Mouse (Mus musculus) lung, embryonic 16.5 days (tissue): ENCODE data around the gene Mars. TPM values are rescaled to one million over a fixed set of nuclear protein-coding genes. Genes with fewer than 3 reads are reported as not detected.

Experiments used
- ATAC-seq: fragments of 200-750 bp; cut with Nextera tagmentation; 2 replicates; pipeline ENCODE4 v1.8.0; 2017; ENCODE audit warnings: low read depth, mild to moderate bottlenecking, moderate library complexity
- H3K27ac ChIP-seq: fragments of 300-500 bp; sonication (generic); 2 replicates; pipeline ENCODE4 v1.5.1; 2014; ENCODE audit warnings: mild to moderate bottlenecking, control low read depth, low read length
- H3K27me3 ChIP-seq: fragments of 300-500 bp; sonication (generic); 2 replicates; pipeline ENCODE4 v1.6.1; 2014; ENCODE audit warnings: low read depth, low read length, mixed read lengths; ENCODE audit not compliant: control insufficient read depth, insufficient read depth
- H3K36me3 ChIP-seq: fragments of 300-500 bp; sonication (generic); 2 replicates; pipeline ENCODE4 v1.6.1; 2014; ENCODE audit warnings: low read length; ENCODE audit not compliant: control insufficient read depth, insufficient read depth
- H3K4me1 ChIP-seq: fragments of 300-500 bp; sonication (generic); replicated peaks from 2 replicates; pipeline ENCODE4 v1.6.1; 2014; ENCODE audit warnings: low read length, mixed read lengths; ENCODE audit not compliant: control insufficient read depth, insufficient read depth
- H3K4me2 ChIP-seq: fragments of 300-500 bp; sonication (generic); 2 replicates; pipeline ENCODE4 v1.6.1; 2014; ENCODE audit warnings: low read depth, low read length, control low read depth
- H3K4me3 ChIP-seq: fragments of 300-500 bp; sonication (generic); 2 replicates; pipeline ENCODE4 v1.5.1; 2014; ENCODE audit warnings: mild to moderate bottlenecking, low read length, control low read depth
- H3K9ac ChIP-seq: fragments of 300-500 bp; sonication (generic); 2 replicates; pipeline ENCODE4 v1.6.1; 2014; ENCODE audit warnings: low read length, control low read depth
- H3K9me3 ChIP-seq: fragments of 300-500 bp; sonication (generic); 2 replicates; pipeline ENCODE4 v1.6.1; 2016; ENCODE audit warnings: low read length; ENCODE audit not compliant: control insufficient read depth
- WGBS: fragments of 180-500 bp; shearing (Covaris S2); extraction: QIAGEN DNeasy Blood & Tissue Kit; methylation state at CpG from one replicate; pipeline ENCODE4 v1.1.7; 2014; 5-methylcytosine and 5-hydroxymethylcytosine counted together
- polyA plus RNA-seq: library from polyadenylated mRNA; unstranded; fragments of >200 nt; fragmentation: Nextera tagmentation; extraction: Ambion mirVana; gene quantifications from 2 replicates; pipeline ENCODE4 v1.2.1, GENCODE M21; 2015

Gene Mars
- polyA plus RNA-seq, 1 experiment from 2014 or later = 93.9 TPM

GRCm38 (mm10) chr10:127287271-127287935 lies 24.2 kb downstream of the Mars start:
- H3K27ac ChIP-seq = peak overlapping the region; percentile 100
- 63% methylated on average over 15 of the region's 15 CpGs for WGBS
- no peaks in the 10 kb centered on the region for H3K9me3 ChIP-seq
- H3K9ac ChIP-seq = peak overlapping the region; percentile 86
- H3K4me1 ChIP-seq = peaks cover 31% of the 10 kb centered on the region
- no peaks in the 10 kb centered on the region for H3K27me3 ChIP-seq
- ATAC-seq = no peak
- H3K4me3 ChIP-seq = peak overlapping the region; percentile 84
- H3K4me2 ChIP-seq = peak overlapping the region; percentile 91
- H3K36me3 ChIP-seq = peaks cover 34% of the 10 kb centered on the region

DNA sequence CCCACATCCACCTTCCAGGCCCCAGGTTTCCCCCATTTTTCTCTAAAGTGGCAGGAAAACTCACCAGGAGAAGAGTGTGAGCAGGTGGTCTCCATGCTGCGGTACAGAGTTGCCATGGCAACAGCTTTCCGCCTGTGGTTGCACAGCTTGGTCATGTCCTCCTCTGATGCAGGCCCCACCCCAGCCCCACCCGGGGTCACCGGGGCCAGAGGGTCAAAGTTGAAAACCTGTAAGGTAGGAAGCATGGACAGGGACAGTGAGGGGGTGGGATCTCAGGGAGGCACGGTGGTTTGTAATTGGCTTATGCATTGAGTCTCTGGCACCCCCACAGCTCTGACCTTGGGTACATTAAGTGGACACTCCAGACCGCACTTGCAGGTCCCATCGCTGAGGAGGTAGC lies 24.9 kb downstream of the Mars start:
- no peak overlapping the region for H3K4me2 ChIP-seq
- no peak overlapping the region for H3K4me3 ChIP-seq
- H3K36me3 ChIP-seq = peaks cover 39% of the 10 kb centered on the region
- H3K9ac ChIP-seq = no peak overlapping the region; the same call in 1 of the 2 replicates
- WGBS = 48% methylated on average over 7 of the region's 7 CpGs
- peaks cover 25% of the 10 kb centered on the region for H3K4me1 ChIP-seq
- no peaks in the 10 kb centered on the region for H3K27me3 ChIP-seq
- no peaks in the 10 kb centered on the region for H3K9me3 ChIP-seq
- ATAC-seq = no peak
- H3K27ac ChIP-seq = no peak overlapping the region

- Histone ChIP-seq H3K4me1 (peaks cover 20% of the 10 kb centered on the region), H3K9ac (no peak overlapping the region), H3K27ac (no peak overlapping the region), H3K4me2 (no peak overlapping the region), H3K36me3 (peaks cover 45% of the 10 kb centered on the region), H3K9me3 (no peaks in the 10 kb centered on the region), H3K27me3 (no peaks in the 10 kb centered on the region), H3K4me3 (no peak overlapping the region)
- ATAC-seq = no peak
- WGBS = 68% methylated on average over 7 of the region's 7 CpGs
Measured at GRCm38 (mm10) chr10:127286194-127286593, 25.4 kb downstream of the Mars start.

GRCm38 (mm10) chr10:127285644-127286043 lies 25.9 kb downstream of the Mars start:
- Histone ChIP-seq H3K36me3 (peaks cover 50% of the 10 kb centered on the region), H3K27ac (no peak overlapping the region), H3K9ac (no peak overlapping the region), H3K4me1 (peaks cover 20% of the 10 kb centered on the region), H3K27me3 (no peaks in the 10 kb centered on the region), H3K9me3 (no peaks in the 10 kb centered on the region), H3K4me3 (no peak overlapping the region), H3K4me2 (no peak overlapping the region)
- 69% methylated on average over 13 of the region's 13 CpGs for WGBS
- no peak for ATAC-seq

DNA sequence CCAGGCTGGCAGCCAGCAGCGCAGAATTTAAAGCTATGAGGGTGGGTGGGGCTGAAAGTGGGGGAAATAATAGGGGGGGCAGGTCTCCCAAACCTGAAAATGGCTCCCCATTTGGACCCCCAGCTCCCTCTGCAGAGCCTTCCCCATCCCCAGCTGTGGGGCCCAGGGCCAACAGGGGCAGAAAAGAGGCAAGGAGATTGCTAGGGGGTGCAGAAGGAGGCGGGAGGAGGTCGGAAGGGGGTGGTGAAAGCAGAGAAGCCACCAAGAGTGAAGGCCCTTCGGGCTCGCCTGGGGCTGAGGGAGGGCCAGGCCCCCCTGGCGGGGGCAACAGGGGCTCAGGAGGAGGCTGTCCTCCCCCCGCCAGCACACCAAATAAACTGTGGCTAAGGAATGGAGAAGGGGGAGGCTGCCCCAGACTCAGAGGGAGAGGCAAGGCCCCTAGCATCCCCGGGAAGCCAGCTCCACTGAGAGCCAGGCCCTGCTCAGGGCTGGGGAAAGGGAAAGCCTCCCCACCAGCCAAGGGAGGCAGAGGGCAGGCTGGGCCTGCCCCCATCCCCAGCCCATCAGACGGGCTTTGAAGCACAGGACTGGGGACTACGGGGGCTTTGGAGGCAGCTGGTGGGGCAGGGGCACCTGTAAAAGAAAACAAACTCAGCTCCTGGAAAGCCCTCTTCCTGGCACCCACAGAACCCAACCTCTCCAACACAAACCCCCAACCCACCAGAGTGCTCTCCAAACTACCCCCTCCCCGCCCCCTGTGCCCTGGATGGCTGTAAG lies 26.7 kb downstream of the Mars start:
- no peak overlapping the region for H3K4me3 ChIP-seq
- 74% methylated on average over 10 of the region's 11 CpGs for WGBS

DNA sequence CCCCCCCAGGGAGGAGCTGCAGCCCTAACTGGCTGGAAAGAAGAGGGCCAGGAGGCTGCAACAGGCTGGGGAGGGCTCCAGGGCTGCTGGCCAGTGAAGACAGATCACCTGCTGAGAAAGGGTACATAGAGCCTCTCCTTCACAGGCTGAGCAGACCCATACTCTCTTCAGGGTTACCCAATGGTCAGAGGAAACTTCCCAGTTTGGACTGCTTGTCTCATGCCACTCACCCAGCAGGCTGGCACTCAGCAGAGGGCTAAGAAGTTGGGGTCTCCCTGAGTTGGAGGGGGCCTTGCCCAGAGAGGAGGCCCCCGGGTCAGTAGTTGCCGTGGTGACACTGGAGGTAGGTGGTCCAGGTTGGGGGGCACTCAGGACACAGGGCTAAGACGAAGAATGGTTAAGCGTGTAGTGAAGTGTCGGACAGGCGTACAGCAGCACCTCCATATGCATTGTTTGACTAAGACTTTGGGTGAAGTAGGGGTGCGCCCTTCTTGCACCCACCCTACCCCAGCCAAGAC lies 27.4 kb downstream of the Mars start:
- Histone ChIP-seq H3K4me1 (peaks cover 16% of the 10 kb centered on the region), H3K4me2 (no peak overlapping the region), H3K27me3 (no peaks in the 10 kb centered on the region), H3K27ac (no peak overlapping the region), H3K4me3 (no peak overlapping the region), H3K36me3 (peaks cover 57% of the 10 kb centered on the region), H3K9ac (no peak overlapping the region), H3K9me3 (no peaks in the 10 kb centered on the region)
- WGBS = 91% methylated on average over 7 of the region's 7 CpGs
- ATAC-seq = no peak

More for the DNA sequence above, 26.7 kb downstream of the Mars start:
- Histone ChIP-seq H3K27me3 (no peaks in the 10 kb centered on the region), H3K9me3 (no peaks in the 10 kb centered on the region), H3K4me2 (no peak overlapping the region), H3K27ac (no peak overlapping the region), H3K9ac (no peak overlapping the region), H3K36me3 (peaks cover 54% of the 10 kb centered on the region), H3K4me1 (peaks cover 19% of the 10 kb centered on the region)
- ATAC-seq = no peak

DNA sequence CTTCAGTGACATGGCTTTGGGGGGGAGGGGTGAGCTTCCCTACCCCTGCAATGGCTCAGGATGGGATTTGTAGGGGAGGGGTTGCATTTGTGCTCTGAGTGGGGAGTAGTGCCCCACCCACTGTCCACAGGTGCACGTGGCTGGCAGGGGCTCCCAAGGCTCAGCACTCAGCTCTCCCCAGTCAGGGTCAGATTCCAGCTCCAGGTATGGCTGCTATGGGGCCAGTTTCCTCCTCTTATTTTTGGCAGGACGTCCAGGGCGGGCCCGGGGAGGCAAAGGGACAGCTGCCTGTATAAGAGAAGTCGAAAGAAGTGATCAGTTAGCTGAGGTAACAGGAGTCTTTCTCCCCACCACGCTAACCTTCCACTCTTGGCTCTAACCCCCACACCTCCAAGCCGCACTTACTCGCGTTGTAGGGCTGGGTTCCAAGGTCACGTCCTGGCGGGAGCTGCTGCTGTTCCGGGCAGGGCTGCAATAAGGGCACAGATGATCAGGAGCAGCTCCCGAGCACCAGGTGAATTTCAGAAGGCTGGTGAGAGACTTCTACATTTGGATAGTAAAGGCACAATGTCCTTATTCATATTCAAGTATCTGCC lies 28.9 kb downstream of the Mars start:
- no peak overlapping the region for H3K27ac ChIP-seq
- 73% methylated on average over 13 of the region's 13 CpGs for WGBS
- no peaks in the 10 kb centered on the region for H3K27me3 ChIP-seq

GRCm38 (mm10) chr10:127281316-127281715 lies 30.3 kb downstream of the Mars start:
- no peak overlapping the region for H3K27ac ChIP-seq
- peaks cover under 1% of the 10 kb centered on the region; the same call in 1 of the 2 replicates for H3K4me1 ChIP-seq
- peaks cover 75% of the 10 kb centered on the region for H3K36me3 ChIP-seq
- H3K4me3 ChIP-seq = no peak overlapping the region
- ATAC-seq = no peak
- H3K9me3 ChIP-seq = no peaks in the 10 kb centered on the region
- no peak overlapping the region for H3K9ac ChIP-seq
- H3K4me2 ChIP-seq = no peak overlapping the region
- 81% methylated on average over 8 of the region's 8 CpGs for WGBS
- H3K27me3 ChIP-seq = no peaks in the 10 kb centered on the region

More for the DNA sequence above, 28.9 kb downstream of the Mars start:
- H3K4me1 ChIP-seq = peaks cover 14% of the 10 kb centered on the region
- no peak for ATAC-seq
- H3K9me3 ChIP-seq = no peaks in the 10 kb centered on the region
- H3K4me2 ChIP-seq = no peak overlapping the region
- H3K9ac ChIP-seq = no peak overlapping the region
- peaks cover 71% of the 10 kb centered on the region for H3K36me3 ChIP-seq
- no peak overlapping the region for H3K4me3 ChIP-seq

GRCm38 (mm10) chr10:127279730-127280129 lies 31.9 kb downstream of the Mars start:
- no peaks in the 10 kb centered on the region for H3K4me1 ChIP-seq
- H3K27me3 ChIP-seq = no peaks in the 10 kb centered on the region
- no peak overlapping the region for H3K4me3 ChIP-seq
- H3K9ac ChIP-seq = no peak overlapping the region
- WGBS = 100% methylated on average over 2 of the region's 2 CpGs
- no peak for ATAC-seq
- no peak overlapping the region for H3K27ac ChIP-seq
- no peak overlapping the region for H3K4me2 ChIP-seq
- H3K36me3 ChIP-seq = peaks cover 80% of the 10 kb centered on the region
- H3K9me3 ChIP-seq = no peaks in the 10 kb centered on the region
